Mouse (Mus musculus): ENCODE measurements around the gene Ints1.

Ints1 gene

GRCm38 (mm10) chr5:139718540-139718939 is 56.9 kb downstream of the Ints1 start:
- no peak for DNase-seq (ENCODE audit: low read depth, low spot score)

GRCm38 (mm10) chr5:139717723-139718122 is 57.8 kb downstream of the Ints1 start:
- peak; percentile 48 for DNase-seq (ENCODE audit: low read depth, low spot score)

GRCm38 (mm10) chr5:139706496-139706895 is 69.0 kb downstream of the Ints1 start:
- no peak for DNase-seq (ENCODE audit: low read depth, low spot score)

- peak; percentile 67 for DNase-seq (ENCODE audit: low read depth, low spot score)
Measured at GRCm38 (mm10) chr5:139702905-139703304, 72.6 kb downstream of the Ints1 start.

DNA sequence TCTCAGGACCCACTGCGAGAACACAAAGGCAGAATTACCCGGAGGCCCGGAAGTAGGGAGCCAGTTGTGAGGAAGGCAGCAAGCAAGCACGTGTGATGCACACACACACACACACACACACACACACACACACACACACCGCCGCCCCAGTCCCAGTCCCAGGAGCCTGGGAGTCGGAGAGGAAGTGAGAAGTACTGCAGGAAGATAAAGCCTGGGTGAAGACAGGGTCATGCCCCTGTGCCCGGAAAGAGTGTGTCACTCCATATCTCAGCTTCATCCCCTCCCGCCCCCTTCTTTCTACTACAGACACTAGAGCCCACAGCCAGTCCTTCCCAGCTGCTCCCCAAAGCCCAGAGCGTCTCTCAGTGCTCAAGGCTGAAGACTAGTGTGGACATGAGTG is 73.2 kb downstream of the Ints1 start:
- no peak for DNase-seq (ENCODE audit: low read depth, low spot score)

All from R1 (cell line).